Mouse (Mus musculus): ENCODE measurements around the gene Rfx1.

GRCm38 (mm10) chr8:84071921-84072320, 5.3 kb downstream of the Rfx1 start:
- no peak for TF ChIP-seq POLR2A (IDR thresholded peaks at IDR 0.05; ENCODE audit: insufficient read depth, low read depth, low read length)
- TF ChIP-seq CTCF (IDR thresholded peaks at IDR 0.05; ENCODE audit: insufficient read depth, low read depth, low read length), result no peak
